Mouse (Mus musculus): Measurements from ENCODE around the gene Tspan7.

- TF ChIP-seq CTCF (IDR thresholded peaks at IDR 0.05; ENCODE audit: insufficient read depth, low read length) = no peak
- no peak for TF ChIP-seq POLR2A (IDR thresholded peaks at IDR 0.05; ENCODE audit: borderline replicate concordance, extremely low read depth, low read depth, low read length)
These were observed 89.6 kb downstream of the Tspan7 start for GRCm38 (mm10) chrX:10574523-10574922.

Data from lung, adult 2 months (tissue).